Mouse (Mus musculus) left cerebral cortex, adult 8-10 months (tissue): ENCODE measurements around the gene Xrcc6. TPM values are rescaled to one million over a fixed set of nuclear protein-coding genes. Genes with fewer than 3 reads are reported as not detected.

Experiments
- DNase-seq, 2 experiments: peaks; one replicate each; pipeline ENCODE4 v3.0.0; 2022; ENCODE audit warnings: low spot score in 2 of 2
- total RNA-seq, 4 experiments: library from RNA; stranded (reverse); gene quantifications; 2 replicates each; pipeline ENCODE4 v1.2.4; 2022

Xrcc6 gene
- total RNA-seq = 10 to 100 TPM; 21.9 to 28.5 (median 26.0) TPM

DNA sequence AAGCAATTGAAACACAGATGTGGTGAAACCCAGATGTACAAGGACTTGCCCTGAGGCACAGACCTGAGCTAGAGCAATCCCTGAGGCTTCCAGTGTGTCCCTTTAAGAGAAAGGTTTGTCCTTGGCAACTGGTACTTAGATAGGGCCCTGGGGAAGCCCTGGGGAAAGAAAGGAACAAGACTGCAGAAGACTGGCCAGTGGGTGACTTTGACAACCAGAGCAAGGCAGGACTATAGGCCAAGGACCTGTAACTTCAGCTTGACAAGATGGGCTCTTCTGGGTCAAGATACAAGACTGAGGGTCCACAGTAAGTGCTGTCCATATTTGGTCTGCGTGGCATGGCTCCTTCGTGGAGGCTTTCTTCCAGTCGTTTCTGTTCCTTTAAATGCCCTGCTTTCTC, at the start of gene Xrcc6:
Xrcc6 (plus strand) TSS at position 190 of the 400 bp plus-strand sequence.
- DNase-seq = no peak

DNA sequence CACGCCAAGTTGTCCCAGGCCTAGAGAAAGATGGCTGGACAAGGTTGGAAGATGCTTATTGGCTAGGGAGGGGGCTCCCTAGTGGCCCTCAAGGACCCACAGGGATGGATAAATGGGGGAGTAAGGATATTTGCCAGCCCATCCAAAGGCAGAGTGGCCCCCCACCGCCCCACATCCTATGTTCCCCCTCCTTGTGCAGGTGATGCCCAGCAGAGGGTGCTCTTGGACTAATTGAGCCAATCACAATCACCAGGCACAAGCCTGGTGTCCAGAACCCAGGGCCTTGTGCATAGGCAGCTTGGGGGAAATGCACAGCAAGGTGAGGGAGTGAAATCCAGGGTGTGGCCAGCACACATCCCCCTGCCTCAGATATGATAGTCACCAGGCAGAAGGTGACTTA, 49.4 kb upstream of the Xrcc6 start:
- DNase-seq = no peak

DNA sequence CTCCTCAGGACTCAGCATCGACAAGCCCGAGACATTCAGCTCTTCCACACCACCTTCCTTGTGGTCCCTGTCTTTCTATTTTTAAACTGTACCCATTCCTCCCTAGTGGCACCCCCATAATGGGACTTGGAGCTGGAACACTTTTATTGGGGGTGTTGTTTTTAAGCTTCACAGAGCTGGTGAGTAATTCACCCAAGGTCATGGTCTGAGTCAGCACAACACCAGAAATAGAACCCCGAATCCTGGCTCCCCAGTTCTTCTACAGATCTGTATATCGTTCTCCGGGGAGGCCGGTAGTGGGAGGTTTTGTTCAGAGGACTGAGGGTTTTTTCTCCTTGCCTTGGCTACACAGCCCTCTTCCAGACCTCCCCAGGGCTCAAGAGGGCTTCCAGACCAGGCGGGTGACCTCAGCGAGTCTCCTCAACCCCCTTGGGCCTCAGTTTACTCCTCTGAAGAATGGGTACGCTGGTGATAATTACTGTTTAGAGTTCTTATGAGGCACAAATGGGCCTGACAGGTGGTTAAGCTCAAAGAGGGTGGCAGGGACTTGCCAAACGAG, 48.4 kb upstream of the Xrcc6 start:
- no peak for DNase-seq

DNA sequence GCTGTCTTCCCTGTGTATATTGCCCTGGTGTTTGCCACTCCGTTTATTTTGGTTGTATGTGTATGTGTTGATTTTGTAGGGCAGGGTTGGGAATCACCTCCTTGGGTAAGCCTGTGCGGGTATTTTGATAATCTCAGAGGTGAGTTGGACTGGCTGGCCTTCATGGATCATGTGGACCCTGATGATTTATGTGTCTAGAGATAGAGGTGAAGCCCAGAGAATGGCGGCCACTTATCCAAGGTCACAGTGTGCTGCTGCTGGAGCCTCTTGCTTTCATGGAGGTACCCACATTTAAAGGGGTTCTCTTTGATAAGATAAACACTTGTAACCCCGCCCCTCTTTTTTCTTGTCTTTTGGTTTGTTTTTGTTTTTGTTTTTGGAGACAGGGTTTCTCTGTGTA, 47.9 kb upstream of the Xrcc6 start:
- no peak for DNase-seq

DNA sequence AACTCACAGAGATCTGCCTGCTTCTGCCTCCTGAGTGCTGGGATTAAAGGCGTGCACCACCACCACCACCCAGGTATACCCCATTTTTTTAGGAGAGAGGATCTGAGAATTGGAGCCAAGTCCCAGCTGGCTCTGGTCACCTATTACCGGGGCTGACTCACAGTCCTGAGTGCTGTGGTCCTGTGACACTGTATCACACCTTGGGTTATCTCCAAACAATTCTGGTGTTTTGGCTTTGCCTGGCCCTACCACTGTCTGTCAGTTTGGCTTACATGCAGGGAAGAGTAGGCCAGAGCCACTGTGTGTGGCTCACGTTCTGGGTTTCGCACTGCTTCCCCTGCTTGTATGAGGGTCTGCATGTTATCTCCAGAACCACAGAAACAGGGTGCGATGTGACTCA, 47.4 kb upstream of the Xrcc6 start:
- no peak for DNase-seq

DNA sequence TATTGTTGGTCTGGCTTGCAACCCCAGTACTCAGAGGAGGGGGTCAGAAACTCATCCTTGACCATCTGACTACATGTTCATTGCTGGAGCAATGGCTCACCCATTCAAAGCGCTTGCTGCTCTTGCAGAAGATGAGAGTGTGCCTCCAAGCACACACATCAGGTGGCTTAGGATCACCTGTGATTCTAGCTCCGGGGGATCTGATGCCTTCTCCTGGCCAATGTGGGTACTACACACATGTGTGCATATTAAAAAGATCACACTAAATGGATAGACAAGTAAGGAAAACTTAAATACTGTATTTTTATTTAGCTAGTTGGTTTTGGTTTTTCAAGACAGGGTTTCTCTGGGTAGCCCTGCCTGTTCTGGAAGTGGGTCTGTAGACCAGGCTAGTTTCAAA, 46.6 kb upstream of the Xrcc6 start:
- no peak for DNase-seq

DNA sequence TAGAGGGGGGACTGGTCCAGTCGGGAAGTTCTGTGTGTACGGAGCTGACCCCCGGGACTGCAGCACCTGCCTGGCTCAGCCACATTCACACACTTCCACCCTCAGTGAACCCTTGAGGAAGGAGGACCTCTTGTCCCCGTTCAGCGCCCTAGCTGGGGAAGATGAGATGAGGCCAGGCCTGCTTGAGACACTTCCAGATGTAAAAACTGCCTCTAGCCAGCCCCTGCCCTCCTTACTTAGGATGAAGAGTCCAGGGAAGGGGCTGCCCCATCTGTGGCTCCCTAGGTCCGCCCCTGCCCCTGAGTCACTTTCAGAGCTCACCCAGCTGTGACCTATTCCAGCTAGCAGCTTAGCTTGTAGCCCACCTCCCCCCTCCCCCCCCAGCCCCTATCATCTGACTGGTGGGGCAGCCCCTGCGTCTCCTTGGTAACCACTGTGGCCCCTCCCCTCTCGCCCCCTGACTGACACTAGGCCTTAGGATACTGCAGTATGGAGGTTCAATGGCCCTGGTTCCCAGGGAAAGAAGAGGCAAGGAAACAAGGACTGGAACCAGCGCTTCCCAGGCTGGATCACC, 44.4 kb upstream of the Xrcc6 start:
- DNase-seq = no peak

DNA sequence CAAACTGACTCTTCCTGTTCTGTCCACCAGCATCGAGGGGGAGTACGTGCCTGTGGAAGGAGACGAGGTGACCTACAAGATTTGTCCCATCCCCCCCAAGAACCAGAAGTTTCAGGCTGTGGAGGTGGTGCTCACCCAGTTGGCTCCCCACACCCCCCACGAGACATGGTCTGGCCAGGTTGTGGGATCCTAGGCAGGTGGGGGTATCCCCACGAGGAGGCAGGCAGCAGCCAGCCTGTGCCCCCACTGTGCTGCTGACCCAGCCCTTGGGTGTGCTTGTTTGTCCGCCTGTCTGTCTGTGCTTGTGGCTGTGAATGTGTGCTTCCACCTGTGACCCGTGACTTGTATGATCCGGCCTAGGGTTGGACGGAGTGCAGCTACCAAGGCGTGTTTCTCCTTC, 38.6 kb upstream of the Xrcc6 start:
- no peak for DNase-seq

DNA sequence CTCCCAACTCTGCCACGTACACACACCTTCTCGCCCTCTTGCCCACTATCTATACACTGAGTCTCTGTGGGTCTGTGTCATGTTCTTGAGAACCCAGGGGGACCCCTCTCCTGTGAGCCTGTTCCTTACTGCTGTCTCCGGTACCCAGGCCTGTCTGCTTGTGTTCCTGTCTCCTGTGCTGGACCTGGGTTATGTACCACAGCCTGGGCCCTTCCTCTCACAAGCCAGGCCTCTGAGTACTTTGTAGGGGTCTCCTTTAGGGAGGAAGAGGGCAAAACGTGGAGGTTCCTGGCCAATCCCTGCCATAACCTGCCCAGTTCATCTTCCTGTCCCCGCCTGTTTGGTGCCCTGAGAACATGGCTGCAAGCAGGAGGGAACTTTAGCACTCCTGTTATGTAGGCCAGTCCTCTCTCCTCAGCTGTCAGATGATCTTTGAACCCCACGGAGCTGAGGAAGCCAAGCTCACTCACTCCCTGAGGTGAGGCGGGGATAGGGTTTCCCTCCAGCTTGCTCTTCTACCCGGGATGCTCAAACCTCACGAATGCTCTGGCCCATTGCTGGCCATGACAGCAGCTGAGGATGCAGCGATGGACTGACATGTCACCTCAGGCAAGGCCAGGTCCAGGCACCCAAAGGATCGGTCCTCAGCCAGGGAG, 38.0 kb upstream of the Xrcc6 start:
- no peak for DNase-seq

DNA sequence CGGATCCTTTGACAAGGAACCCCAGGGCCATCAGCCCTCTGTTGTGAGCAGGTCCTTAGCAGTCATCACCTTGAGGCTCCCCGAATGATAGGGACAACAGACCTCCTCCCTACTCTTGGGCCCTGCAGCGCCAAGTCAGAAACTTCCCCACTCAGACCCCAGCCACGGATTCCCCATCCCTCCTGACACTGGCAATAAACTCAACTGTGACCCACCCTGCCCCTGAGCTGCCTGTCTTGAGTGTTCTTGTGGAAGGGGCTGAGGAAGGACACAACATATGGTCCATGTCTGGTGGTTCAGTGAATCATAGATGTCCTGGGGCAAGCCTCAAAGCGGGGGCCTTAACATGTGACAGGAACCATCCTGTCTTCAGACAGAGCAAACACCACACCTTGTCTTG, 36.9 kb upstream of the Xrcc6 start:
- DNase-seq = no peak

DNA sequence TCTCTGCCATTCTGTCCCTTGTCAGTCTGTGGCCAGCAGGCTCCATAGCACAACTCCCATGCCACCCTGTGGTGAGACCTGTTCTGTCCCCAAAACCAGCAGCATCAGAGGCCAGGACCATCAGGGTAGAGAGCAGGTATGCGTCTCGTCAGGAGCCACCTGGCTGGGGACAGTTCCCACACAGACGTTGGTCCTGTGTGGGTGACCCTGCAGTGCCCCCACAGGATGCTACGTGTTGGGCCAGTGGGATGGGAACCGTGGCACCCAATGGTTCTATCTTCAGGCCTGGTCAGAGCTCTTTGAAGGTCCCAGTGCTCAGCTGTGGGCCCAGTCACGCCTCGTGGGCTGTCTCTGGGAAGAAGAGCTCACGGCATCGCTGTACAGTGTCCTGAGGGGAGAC, 36.5 kb upstream of the Xrcc6 start:
- no peak for DNase-seq

DNA sequence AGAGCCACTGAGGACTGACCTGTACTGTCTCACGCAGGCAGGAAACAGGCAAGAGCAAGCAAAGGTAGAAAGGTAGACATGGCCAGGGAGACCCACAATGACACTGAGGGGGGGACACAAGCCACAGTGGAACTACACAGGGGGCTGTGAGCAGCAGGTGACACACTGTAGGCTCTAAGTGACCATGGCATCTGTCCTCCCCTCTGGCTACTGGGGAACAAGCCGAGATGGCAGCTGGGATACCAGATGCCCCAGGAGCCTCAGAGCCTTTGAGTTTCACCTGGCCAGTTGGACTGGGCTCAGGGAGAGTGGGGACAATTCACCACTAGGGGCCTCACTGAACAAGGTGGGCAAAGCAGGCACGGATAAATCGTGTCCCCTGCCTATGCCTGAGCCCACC, 35.3 kb upstream of the Xrcc6 start:
- no peak for DNase-seq

DNA sequence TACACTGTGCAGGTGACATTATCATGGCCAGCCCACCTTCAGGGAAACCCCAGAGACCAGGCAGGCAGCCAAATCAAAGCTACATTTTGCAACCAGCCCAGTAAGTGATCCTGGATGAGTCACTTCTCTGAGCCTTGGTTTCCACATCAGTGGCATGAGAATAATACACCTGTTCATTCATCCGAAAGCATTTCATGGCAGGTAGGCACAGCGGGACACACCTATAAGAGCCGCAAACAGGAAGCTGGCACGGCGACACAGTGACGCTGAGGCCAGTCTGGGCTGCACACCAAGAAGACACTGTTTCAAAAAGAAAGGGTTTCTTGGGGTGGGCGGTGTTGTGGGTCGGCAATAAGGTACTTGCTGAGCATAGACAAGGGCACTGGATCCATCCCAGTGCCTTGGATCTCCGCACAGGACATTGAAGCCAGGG, 33.5 kb upstream of the Xrcc6 start:
- no peak for DNase-seq

DNA sequence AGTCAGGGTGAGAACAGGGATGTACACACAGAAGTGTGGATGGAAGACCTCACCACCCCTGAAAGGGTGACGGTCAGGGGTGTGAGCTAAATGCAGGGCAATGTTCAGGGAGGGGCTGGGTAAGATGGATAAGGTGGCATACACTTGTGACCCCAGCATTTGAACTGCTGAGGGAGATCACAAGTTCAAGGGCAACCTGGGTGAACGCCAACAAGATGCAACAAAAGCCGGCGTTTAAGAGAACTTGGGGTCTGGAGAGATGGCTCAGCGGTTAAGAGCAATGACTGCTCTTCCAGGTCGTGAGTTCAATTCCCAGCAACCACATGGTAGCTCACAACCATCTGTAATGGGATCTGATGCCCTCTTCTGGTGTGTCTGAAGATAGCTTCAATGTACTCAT, 32.9 kb upstream of the Xrcc6 start:
- DNase-seq = peak in 1 of 2 experiments; percentile 7

DNA sequence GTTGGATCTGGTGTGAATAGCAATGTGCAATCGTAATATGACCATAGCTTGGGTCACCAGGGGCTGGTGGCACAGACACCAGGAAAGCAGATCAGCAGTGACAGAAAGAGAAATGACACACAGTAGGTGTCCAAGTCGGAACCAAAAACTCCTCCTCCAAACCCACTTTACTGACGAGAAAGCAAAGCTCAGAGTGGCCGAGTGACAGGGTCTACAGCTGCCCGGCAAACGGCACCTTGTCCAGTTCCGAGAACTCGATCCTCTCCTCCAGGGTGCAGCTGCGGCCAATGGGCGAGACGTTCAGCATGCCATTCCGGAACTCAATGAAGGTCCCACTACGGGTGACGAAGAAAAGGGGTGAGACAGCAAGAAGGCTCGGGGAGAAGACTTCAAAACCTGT, 32.2 kb upstream of the Xrcc6 start:
- DNase-seq = peak in 1 of 2 experiments; percentile 6

DNA sequence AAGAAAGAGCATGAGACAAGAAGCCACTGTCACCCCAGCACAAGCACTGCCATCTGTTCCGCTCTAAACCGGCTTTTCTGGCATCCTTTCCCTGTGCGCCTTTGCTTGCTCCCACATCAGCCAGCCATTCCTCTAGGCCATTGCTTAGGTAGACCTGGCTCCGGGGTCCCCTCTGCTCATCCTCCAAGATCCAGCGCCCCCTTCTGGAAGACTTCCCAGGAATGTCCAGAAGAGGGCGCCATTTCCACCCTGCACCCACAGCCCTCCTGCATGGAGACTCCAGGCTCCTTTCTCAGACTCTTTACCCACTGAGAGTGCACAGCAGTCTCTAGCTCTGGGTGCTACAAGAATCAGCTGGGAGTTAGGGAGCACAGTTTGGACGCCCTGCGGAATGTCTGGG, 31.2 kb upstream of the Xrcc6 start:
- DNase-seq = peak in 1 of 2 experiments; percentile 23

DNA sequence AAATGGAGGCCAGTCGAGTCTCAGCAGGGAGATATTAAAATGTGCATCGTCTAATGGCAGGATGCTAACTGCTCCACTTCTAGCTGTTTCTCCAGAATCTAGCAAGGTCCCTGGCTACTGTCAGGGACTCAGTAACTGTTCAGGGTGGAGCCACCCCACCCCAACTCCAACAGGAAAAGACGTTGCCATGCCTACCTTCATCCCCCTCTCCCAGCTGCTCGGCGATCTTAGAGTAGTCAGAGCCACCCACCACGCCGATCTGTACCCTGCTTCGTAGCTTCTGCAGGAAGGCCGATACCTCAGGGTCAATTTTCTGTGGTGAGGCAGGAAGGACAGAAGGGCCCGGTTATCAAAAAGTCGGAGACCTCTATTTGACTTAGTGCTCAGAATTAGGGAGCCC, 30.0 kb upstream of the Xrcc6 start:
- DNase-seq = peak in 1 of 2 experiments; percentile 47

DNA sequence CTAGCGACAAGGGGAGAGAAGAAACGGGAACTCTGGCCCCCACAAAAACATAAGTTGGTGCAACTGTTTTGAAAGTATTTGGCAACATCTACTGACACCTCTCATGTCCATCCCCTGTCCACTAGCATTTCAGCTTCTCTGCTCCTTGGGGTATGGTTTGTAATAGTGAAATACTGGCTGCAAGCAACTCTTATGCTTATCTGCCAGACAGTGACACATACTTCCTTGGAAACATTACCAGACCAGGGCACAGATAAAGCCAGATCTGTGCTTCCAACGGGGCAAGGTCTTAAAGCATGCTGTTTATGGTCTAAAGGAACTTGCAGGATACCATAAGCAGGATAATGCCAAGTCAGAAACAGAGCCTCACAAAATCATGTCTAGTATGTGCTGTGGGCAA, 28.7 kb upstream of the Xrcc6 start:
- no peak for DNase-seq

DNA sequence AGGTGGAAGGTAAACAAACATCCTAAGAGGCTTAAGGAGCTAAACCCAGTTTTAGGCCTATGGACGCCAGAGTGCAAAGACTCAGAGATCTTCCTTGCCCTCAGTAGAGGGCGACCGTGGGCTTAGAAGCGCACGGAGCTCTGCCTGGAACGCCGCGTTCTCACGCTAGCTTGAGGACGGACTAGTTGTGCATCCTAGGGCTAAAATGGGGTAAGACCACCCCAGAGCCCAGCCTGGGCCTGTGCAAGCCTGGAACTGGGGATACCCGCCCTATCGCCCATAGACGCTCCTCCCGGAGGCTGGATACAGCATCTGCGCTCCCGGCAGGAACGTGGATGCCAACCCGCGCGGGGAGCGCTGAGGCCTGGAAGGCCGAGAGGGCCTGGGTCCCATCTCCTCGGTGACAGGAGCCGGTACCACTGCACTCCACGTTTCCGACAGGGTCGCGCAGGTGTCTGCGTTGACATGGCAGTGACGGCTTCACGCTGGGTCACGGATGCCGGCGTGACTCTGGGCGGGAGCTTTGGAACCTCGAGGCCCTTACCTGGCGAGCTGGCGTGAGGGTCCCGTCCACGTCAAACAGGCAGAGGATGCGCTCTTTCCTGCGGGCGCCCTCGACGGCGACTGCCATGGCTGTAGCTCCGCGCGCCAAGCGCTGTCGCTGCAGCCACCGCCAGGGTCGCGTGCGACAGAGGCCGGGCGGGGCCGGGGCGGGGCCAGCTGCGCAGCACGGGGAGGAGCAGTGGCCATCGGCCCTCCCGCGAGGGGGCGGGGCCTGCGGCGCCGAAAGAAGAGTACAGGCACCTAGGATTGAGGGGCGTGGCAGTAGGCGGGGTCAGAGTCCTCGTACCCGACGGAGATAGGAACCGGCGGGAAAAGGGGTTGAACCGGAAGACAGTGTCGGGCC, 27.2 kb upstream of the Xrcc6 start, which contains the start of gene Pmm1:
Pmm1 (minus strand) TSS at position 760 of the 907 bp plus-strand sequence.
- peak; percentile 87 to 98 for DNase-seq

DNA sequence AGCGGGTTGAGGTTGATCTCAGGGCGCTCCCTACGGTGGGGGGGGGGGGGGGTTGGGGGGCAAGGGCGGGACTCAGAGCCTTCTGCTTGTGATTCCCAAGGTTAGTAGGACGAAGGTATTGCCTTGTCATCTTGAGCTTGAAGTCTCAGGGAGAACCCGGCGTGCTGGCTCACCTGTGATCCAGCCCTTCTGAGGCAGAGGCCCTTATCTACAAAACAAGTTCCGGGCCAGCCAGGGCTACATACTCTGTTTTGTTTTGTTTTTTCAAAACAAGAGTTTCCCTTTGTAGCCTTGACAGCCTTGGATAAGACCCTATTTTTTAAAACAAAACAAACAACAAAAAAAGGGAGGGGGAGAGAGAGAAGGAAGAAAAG, 26.6 kb upstream of the Xrcc6 start:
- no peak for DNase-seq

DNA sequence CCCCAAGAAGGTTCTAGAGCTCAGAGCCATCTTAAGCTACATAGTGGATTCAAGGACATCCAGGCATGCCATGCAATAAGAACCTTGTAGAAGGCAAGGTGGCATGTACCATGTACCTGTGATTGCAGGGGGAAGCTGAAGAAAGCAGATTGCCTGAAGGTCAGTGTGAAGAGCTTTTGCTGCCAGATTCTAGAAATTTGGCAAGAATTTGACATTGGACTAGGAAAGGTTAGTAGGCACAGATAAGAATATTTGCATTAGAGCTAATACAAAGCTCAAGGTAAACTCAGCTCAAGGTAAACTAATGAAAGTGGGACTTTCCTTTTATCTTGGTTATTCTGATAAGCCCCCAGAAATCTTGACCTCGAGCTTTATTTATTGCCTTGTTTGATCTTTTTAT, 23.4 kb upstream of the Xrcc6 start:
- no peak for DNase-seq

DNA sequence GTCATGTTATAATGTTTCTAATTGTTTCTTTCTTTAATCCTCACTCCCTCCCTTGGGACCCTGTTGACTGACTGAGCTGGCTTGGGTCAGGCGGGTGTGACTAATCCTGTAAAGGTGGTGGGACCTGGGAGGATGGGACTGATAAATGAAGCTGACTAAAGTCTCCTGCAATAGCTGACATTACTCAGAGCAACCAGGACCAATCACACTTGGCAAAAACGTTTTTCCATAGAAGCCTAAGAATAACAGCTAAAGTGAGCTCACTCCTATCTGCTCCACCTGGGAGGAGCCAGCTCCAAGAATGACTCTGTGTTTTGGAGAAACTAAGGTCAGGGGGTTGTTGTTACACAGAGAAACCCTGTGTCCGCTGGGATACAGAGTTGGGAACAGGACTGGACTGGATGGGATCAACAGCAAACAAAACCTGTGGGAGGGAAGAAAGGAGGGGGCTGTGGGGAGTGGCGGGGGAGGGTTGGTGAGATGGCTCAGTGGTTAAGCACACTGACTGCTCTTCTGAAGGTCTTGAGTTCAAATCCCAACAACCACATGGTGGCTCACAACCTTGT, 22.6 kb upstream of the Xrcc6 start:
- no peak for DNase-seq
